ENCODE assay signal across 29 mouse cellular contexts in genomic region chr5:111469195-111469882, GRCm38 (mm10). TPM values are rescaled to one million over a fixed set of nuclear protein-coding genes. Genes with fewer than 3 reads are reported as not detected.
DNase-seq lines count a peak whose midpoint lies in the region; ATAC-seq and TF ChIP-seq lines count a peak whose summit lies in the region.
"Had no signal": no experiment of that assay in that cellular context is flagged by ENCODE, and none has a peak within 500 bp of the region (broad histone marks: within the 10 kb centered on the region; RNA-seq: fewer than 3 reads in every experiment).

No protein-coding gene starts in this region.

- TF ChIP-seq POLR2A in liver, adult 2 months (IDR thresholded peaks at IDR 0.05; ENCODE audit: extremely low read depth, insufficient read depth, low read length) = no peak

- ATAC-seq in heart, embryonic 11.5 days (replicated peaks; ENCODE audit: insufficient number of reproducible peaks, low FRiP score, low TSS enrichment) = no peak
- ATAC-seq in liver, embryonic 15.5 days (ENCODE audit: insufficient read depth) = peak; percentile 70
- ATAC-seq: lung, postnatal 0 days had no signal

- H3K9me3 ChIP-seq in heart, embryonic 10.5 days = no peaks in the 10 kb centered on the region
- H3K9me3 ChIP-seq in heart, embryonic 11.5 days (replicated peaks; ENCODE audit: control insufficient read depth, low read length) = no peaks in the 10 kb centered on the region; the same call in none of the 2 replicates
- H3K9me3 ChIP-seq in liver, embryonic 15.5 days (replicated peaks) = no peaks in the 10 kb centered on the region
- H3K9me3 ChIP-seq: forebrain, embryonic 12.5 days; hindbrain, embryonic 15.5 days; neural tube, embryonic 15.5 days had no signal

- no peak overlapping the region for H3K4me3 ChIP-seq in heart, embryonic 10.5 days
- H3K4me3 ChIP-seq in heart, embryonic 11.5 days (ENCODE audit: low read depth, low read length) = no peak overlapping the region
- H3K4me3 ChIP-seq in liver, adult 2 months (ENCODE audit: insufficient read depth, low read depth, low read length) = no peak overlapping the region
- H3K4me3 ChIP-seq in liver, embryonic 15.5 days (replicated peaks) = no peak overlapping the region
- H3K4me3 ChIP-seq: erythroblast, embryonic 14.5 days; forebrain, embryonic 12.5 days; heart, embryonic 12.5 days; hindbrain, embryonic 15.5 days; layer of hippocampus, adult 2 months; neural tube, embryonic 15.5 days had no signal

- H3K27me3 ChIP-seq in heart, embryonic 10.5 days (ENCODE audit: insufficient read depth, poor library complexity, severe bottlenecking) = no peaks in the 10 kb centered on the region
- no peaks in the 10 kb centered on the region for H3K27me3 ChIP-seq in heart, embryonic 11.5 days (ENCODE audit: control insufficient read depth, insufficient read depth, low read length)
- H3K27me3 ChIP-seq in liver, adult 2 months (ENCODE audit: control insufficient read depth, insufficient read depth, low read length) = no peaks in the 10 kb centered on the region
- no peaks in the 10 kb centered on the region for H3K27me3 ChIP-seq in liver, embryonic 15.5 days
- H3K27me3 ChIP-seq: forebrain, embryonic 12.5 days; heart, embryonic 12.5 days; hindbrain, embryonic 15.5 days; neural tube, embryonic 15.5 days had no signal

- DNase-seq in heart, embryonic 10.5 days (ENCODE audit: low spot score) = no peak
- DNase-seq in liver, adult 2 months (ENCODE audit: extremely low read depth, low read depth, low spot score) = peak; percentile 99
- DNase-seq in yolk sac, embryonic 10.5 days (ENCODE audit: low spot score) = peak; percentile 84
- DNase-seq in layer of hippocampus, postnatal 14 days (ENCODE audit: low spot score in 2 of 2) = no peak
- no peak for DNase-seq in cerebellum, adult 8-10 months
- DNase-seq: adrenal gland, postnatal 25 days; cerebellum, adult 11-12 months; cerebellum, postnatal 10 days; gastrocnemius, postnatal 14 days; heart, adult 11 months; heart, postnatal 4 days; kidney, adult 18-20 months; kidney, postnatal 36 days; layer of hippocampus, postnatal 36 days; lung, adult 18-20 months; lung, postnatal 4 days; midbrain, embryonic 14.5 days; right cerebral cortex, postnatal 25 days; thymus, adult 18-20 months; thymus, postnatal 25 days had no signal

- no peak overlapping the region for H3K9ac ChIP-seq in heart, embryonic 11.5 days (ENCODE audit: low read depth, low read length)
- H3K9ac ChIP-seq in liver, adult 2 months (ENCODE audit: low read depth, low read length) = no peak overlapping the region; the same call in 1 of the 2 replicates
- no peak overlapping the region for H3K9ac ChIP-seq in liver, embryonic 15.5 days
- H3K9ac ChIP-seq: forebrain, embryonic 12.5 days; heart, embryonic 12.5 days; hindbrain, embryonic 15.5 days; neural tube, embryonic 15.5 days had no signal

- TF ChIP-seq CTCF in liver, adult 2 months (IDR thresholded peaks at IDR 0.05; ENCODE audit: low read depth, low read length) = no peak

- H3K27ac ChIP-seq in heart, embryonic 10.5 days = 0 out of 2 replicates have a peak overlapping the region, but pooled peaks have one; percentile 1
- H3K27ac ChIP-seq in heart, embryonic 11.5 days (ENCODE audit: low read depth, low read length) = no peak overlapping the region
- H3K27ac ChIP-seq in liver, adult 2 months (replicated peaks; ENCODE audit: insufficient read depth, low read depth, low read length) = peak overlapping the region; percentile 82
- peak overlapping the region; percentile 78 for H3K27ac ChIP-seq in liver, embryonic 15.5 days (replicated peaks)
- H3K27ac ChIP-seq: forebrain, embryonic 12.5 days; hindbrain, embryonic 15.5 days; layer of hippocampus, adult 2 months; neural tube, embryonic 15.5 days had no signal

- H3K79me2 ChIP-seq in liver, adult 2 months (ENCODE audit: control insufficient read depth, insufficient read depth, low read length) = no peaks in the 10 kb centered on the region

- peaks cover 32% of the 10 kb centered on the region for H3K4me1 ChIP-seq in heart, embryonic 10.5 days
- H3K4me1 ChIP-seq in heart, embryonic 11.5 days (ENCODE audit: control insufficient read depth, insufficient read depth, low read length) = peaks cover 10% of the 10 kb centered on the region
- H3K4me1 ChIP-seq in liver, adult 2 months (ENCODE audit: control insufficient read depth, insufficient read depth, low read length) = peaks cover 47% of the 10 kb centered on the region
- peaks cover 23% of the 10 kb centered on the region for H3K4me1 ChIP-seq in liver, embryonic 15.5 days (replicated peaks)

- H3K36me3 ChIP-seq in heart, embryonic 10.5 days = no peaks in the 10 kb centered on the region
- no peaks in the 10 kb centered on the region for H3K36me3 ChIP-seq in heart, embryonic 11.5 days (ENCODE audit: control insufficient read depth, insufficient read depth, low read length)
- H3K36me3 ChIP-seq in liver, adult 2 months (ENCODE audit: control insufficient read depth, insufficient read depth, low read length) = no peaks in the 10 kb centered on the region
- no peaks in the 10 kb centered on the region for H3K36me3 ChIP-seq in liver, embryonic 15.5 days (replicated peaks)
- H3K36me3 ChIP-seq: forebrain, embryonic 12.5 days; heart, embryonic 12.5 days; hindbrain, embryonic 15.5 days; neural tube, embryonic 15.5 days had no signal

- 37% methylated on average over 7 of the region's 7 CpGs for WGBS in heart, embryonic 10.5 days
- WGBS in heart, embryonic 11.5 days (ENCODE audit: insufficient replicate concordance) = 40% methylated on average over 7 of the region's 7 CpGs
- WGBS in liver, adult 2 months = 22% methylated on average over 7 of the region's 7 CpGs
- 34% methylated on average over 7 of the region's 7 CpGs for WGBS in liver, embryonic 15.5 days (ENCODE audit: insufficient replicate concordance)

- H3K4me2 ChIP-seq in heart, embryonic 11.5 days = no peak overlapping the region
- H3K4me2 ChIP-seq in liver, embryonic 15.5 days = no peak overlapping the region
- H3K4me2 ChIP-seq: forebrain, embryonic 12.5 days; heart, embryonic 12.5 days; hindbrain, embryonic 15.5 days; neural tube, embryonic 15.5 days had no signal

RNA-seq across cellular contexts. Expression of gene Mn1, which starts 52.2 kb away (rescaled TPM):
- polyA plus RNA-seq in heart, embryonic 10.5 days (2016; fragmentation: Nextera tagmentation; extraction: Ambion mirVana) = 6.4 and 7.7 TPM in 2 replicates
- 6.6 and 7.1 TPM in 2 replicates for polyA plus RNA-seq in heart, embryonic 11.5 days (2014; fragmentation: Nextera tagmentation; extraction: Ambion mirVana)
- total RNA-seq in liver, adult 2 months (2014; rRNA removed) = 3.4 and 6.2 TPM in 2 replicates
- 5.7 and 7.3 TPM in 2 replicates for polyA plus RNA-seq in liver, adult 2 months (2012; rRNA removed)
- 1.2 and 1.4 TPM in 2 replicates for polyA plus RNA-seq in liver, embryonic 15.5 days (2015; fragmentation: Nextera tagmentation; extraction: Ambion mirVana)
- 10 to 100 TPM; 30.9 to 31.3 TPM for total RNA-seq in layer of hippocampus, postnatal 14 days (2021)

Comparison
In these comparisons a context has a peak if more than half of its experiments do, and no peak if none do; other contexts are left out.
1. DNase-seq: peak in liver, adult 2 months (single experiment) and yolk sac, embryonic 10.5 days (single experiment); none in heart, embryonic 10.5 days (single experiment), layer of hippocampus, postnatal 14 days (0 of 2) and cerebellum, adult 8-10 months (single experiment).